Mouse (Mus musculus): ENCODE data around the gene Rbl1.

GRCm38 (mm10) chr2:157101650-157102049 is 102.7 kb downstream of the Rbl1 start:
- TF ChIP-seq GATA1 (IDR thresholded peaks at IDR 0.05; ENCODE audit: low read length) (no peak), TAL1 (IDR thresholded peaks at IDR 0.05; ENCODE audit: low read length) (no peak)
